Mouse (Mus musculus): Measurements from ENCODE around the gene Cnr2. TPM values are rescaled to one million over a fixed set of nuclear protein-coding genes. Genes with fewer than 3 reads are reported as not detected.

The Cnr2 gene
- 1.1 TPM for polyA plus RNA-seq (2014; fragmentation: Illumina TruSeq; extraction: RNeasy Lipid Tissue Mini Kit (QIAGEN cat#74804); ENCODE audit: low read depth, low replicate concordance)

GRCm38 (mm10) chr4:135895071-135895571 lies at the start of gene Cnr2:
TSS of gene Cnr2 (plus strand) at chr4:135895394.

GRCm38 (mm10) chr4:135855536-135856222 lies 39.5 kb upstream of the Cnr2 start, which contains the start of gene Srsf10:
TSS of gene Srsf10 (plus strand) at chr4:135855747.

GRCm38 (mm10) chr4:135873526-135874202 lies 21.5 kb upstream of the Cnr2 start, which contains the start of gene Pnrc2:
TSS of gene Pnrc2 (minus strand) at chr4:135873850.

GRCm38 (mm10) chr4:135920304-135921241 lies 25.4 kb downstream of the Cnr2 start, which contains the start of gene Fuca1:
TSS of gene Fuca1 (plus strand) at chr4:135920735.

GRCm38 (mm10) chr4:135946278-135946658 lies 51.1 kb downstream of the Cnr2 start, which contains the start of gene Hmgcl:
TSS of gene Hmgcl (plus strand) at chr4:135946448.

GRCm38 (mm10) chr4:135963457-135964193 lies 68.4 kb downstream of the Cnr2 start, which contains the start of gene Gale:
TSS of gene Gale (plus strand) at chr4:135963727.

Other genes with a start within 250 kb of the Cnr2 start
- not detected for gene Ifnlr1, start 209.1 kb upstream of the Cnr2 start, polyA plus RNA-seq (2014; fragmentation: Illumina TruSeq; extraction: RNeasy Lipid Tissue Mini Kit (QIAGEN cat#74804); ENCODE audit: low read depth, low replicate concordance)
- gene Il22ra1, start 167.2 kb upstream of the Cnr2 start, polyA plus RNA-seq (2014; fragmentation: Illumina TruSeq; extraction: RNeasy Lipid Tissue Mini Kit (QIAGEN cat#74804); ENCODE audit: low read depth, low replicate concordance) = not detected
- gene Myom3, start 135.7 kb upstream of the Cnr2 start, polyA plus RNA-seq (2014; fragmentation: Illumina TruSeq; extraction: RNeasy Lipid Tissue Mini Kit (QIAGEN cat#74804); ENCODE audit: low read depth, low replicate concordance) = not detected
- 353 TPM for gene Srsf10, start 39.6 kb upstream of the Cnr2 start, polyA plus RNA-seq (2014; fragmentation: Illumina TruSeq; extraction: RNeasy Lipid Tissue Mini Kit (QIAGEN cat#74804); ENCODE audit: low read depth, low replicate concordance)
- gene Pnrc2, start 21.5 kb upstream of the Cnr2 start, polyA plus RNA-seq (2014; fragmentation: Illumina TruSeq; extraction: RNeasy Lipid Tissue Mini Kit (QIAGEN cat#74804); ENCODE audit: low read depth, low replicate concordance) = 569 TPM
- 29.1 TPM for gene Fuca1, start 25.3 kb downstream of the Cnr2 start, polyA plus RNA-seq (2014; fragmentation: Illumina TruSeq; extraction: RNeasy Lipid Tissue Mini Kit (QIAGEN cat#74804); ENCODE audit: low read depth, low replicate concordance)
- 6.4 TPM for gene Hmgcl, start 51.1 kb downstream of the Cnr2 start, polyA plus RNA-seq (2014; fragmentation: Illumina TruSeq; extraction: RNeasy Lipid Tissue Mini Kit (QIAGEN cat#74804); ENCODE audit: low read depth, low replicate concordance)
- gene Gale, start 68.3 kb downstream of the Cnr2 start, polyA plus RNA-seq (2014; fragmentation: Illumina TruSeq; extraction: RNeasy Lipid Tissue Mini Kit (QIAGEN cat#74804); ENCODE audit: low read depth, low replicate concordance) = not detected
- 0.52 TPM for gene Lypla2, start 77.2 kb downstream of the Cnr2 start, polyA plus RNA-seq (2014; fragmentation: Illumina TruSeq; extraction: RNeasy Lipid Tissue Mini Kit (QIAGEN cat#74804); ENCODE audit: low read depth, low replicate concordance)
- gene Pithd1, start 91.9 kb downstream of the Cnr2 start, polyA plus RNA-seq (2014; fragmentation: Illumina TruSeq; extraction: RNeasy Lipid Tissue Mini Kit (QIAGEN cat#74804); ENCODE audit: low read depth, low replicate concordance) = 60.1 TPM
- gene Eloa, start 126.4 kb downstream of the Cnr2 start, polyA plus RNA-seq (2014; fragmentation: Illumina TruSeq; extraction: RNeasy Lipid Tissue Mini Kit (QIAGEN cat#74804); ENCODE audit: low read depth, low replicate concordance) = 27.4 TPM
- 283 TPM for gene Rpl11, start 158.0 kb downstream of the Cnr2 start, polyA plus RNA-seq (2014; fragmentation: Illumina TruSeq; extraction: RNeasy Lipid Tissue Mini Kit (QIAGEN cat#74804); ENCODE audit: low read depth, low replicate concordance)
- 8.3 TPM for gene Id3, start 248.1 kb downstream of the Cnr2 start, polyA plus RNA-seq (2014; fragmentation: Illumina TruSeq; extraction: RNeasy Lipid Tissue Mini Kit (QIAGEN cat#74804); ENCODE audit: low read depth, low replicate concordance)

Data from adrenal gland, adult 10 weeks (tissue).